Mouse (Mus musculus) olfactory bulb, adult 2 months (tissue): Measurements from ENCODE around the gene Rnf215.

Source experiments
- CTCF ChIP-seq: fragments of 200-500 bp; IDR thresholded peaks from 2 replicates; pipeline ENCODE4 v1.5.1; 2012; ENCODE audit warnings: low read depth, mild to moderate bottlenecking, low read length, moderate library complexity; ENCODE audit not compliant: insufficient read depth
- POLR2A ChIP-seq: fragments of 200-500 bp; IDR thresholded peaks from 2 replicates; pipeline ENCODE4 v1.6.1; 2012; ENCODE audit warnings: mild to moderate bottlenecking, low read depth, low read length, moderate library complexity; ENCODE audit not compliant: insufficient read depth

- TF ChIP-seq CTCF = no peak
- TF ChIP-seq POLR2A = no peak
Observed at GRCm38 (mm10) chr11:4098816-4099215, 36.2 kb upstream of the Rnf215 start.
